Mouse (Mus musculus) thymus, postnatal 10 days (tissue): Measurements from ENCODE around the gene Tmsb15a.
"Not testable (repeated sequence)": the region's sequence is repeated elsewhere in the genome, so short reads cannot be mapped to it uniquely, and the experiment has no call there.

ENCODE experiments used
- DNase-seq, 2 experiments: peaks; one replicate each; pipeline ENCODE4 v3.0.0; 2021; ENCODE audit warnings: low spot score in 2 of 2

Tmsb15a gene

DNA sequence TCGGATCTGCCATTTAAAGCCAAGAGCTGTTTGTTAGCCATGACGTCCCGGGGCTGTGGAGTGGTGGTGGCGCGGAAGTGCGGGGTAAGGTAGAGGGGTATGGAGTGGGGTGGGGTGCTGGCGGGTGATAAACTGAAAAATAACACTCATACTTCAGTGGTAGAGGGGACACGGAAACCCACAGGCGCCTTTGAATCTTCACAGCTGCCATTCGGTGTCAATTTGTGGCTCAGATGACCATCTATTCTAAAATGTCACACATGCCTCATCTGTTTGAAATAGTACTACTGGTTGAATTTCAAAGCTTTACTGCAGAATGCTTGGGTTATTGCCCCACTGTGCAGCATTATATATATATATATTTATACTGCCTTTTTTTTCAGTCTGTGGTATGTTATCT, at the start of gene Tmsb15a:
TSS of gene Tmsb15a (minus strand) at position 101 of the 400 bp plus-strand sequence.
- no peak for DNase-seq

DNA sequence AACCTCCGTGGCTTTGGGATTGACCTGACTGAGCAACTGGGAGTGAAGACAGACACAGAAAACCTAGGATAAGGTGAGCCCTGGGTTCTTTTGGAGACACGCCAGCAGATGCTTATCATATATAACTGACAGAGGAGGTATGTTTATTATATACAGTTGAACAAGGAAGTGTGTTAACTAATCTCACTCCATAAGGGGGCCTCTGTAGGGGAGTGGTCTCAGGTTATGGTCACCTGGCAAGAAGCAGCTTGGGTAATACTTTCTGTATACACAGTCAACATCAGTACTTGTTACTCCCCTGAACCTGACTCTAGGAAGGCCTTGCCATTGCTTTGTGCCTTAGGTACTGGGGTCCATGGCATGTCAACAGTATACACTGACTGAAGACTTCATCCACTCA, 43.5 kb upstream of the Tmsb15a start:
- no peak for DNase-seq

DNA sequence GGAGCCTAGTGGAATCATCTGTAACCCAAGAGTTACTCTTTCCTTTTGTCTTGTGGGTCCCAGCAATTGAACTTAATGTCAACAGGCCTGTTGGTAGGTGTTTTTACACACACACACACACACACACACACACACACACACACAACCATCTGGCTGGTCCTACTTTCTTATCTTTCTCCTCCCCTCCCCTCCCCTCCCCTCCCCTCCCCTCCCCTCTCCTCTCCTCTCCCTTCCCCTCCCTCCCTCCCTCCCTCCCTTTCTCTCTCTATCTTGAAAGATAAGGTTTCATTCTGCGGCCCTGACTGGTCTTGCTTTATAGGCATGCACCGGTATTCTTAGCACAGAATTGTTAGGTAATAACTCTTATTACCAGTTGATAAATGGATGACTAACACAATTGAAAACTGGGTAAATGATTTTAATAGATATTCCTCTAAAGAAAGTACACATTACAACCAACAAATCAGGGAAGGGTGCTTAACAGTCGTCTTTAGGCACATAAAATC, 43.0 kb upstream of the Tmsb15a start:
- no peak for DNase-seq

DNA sequence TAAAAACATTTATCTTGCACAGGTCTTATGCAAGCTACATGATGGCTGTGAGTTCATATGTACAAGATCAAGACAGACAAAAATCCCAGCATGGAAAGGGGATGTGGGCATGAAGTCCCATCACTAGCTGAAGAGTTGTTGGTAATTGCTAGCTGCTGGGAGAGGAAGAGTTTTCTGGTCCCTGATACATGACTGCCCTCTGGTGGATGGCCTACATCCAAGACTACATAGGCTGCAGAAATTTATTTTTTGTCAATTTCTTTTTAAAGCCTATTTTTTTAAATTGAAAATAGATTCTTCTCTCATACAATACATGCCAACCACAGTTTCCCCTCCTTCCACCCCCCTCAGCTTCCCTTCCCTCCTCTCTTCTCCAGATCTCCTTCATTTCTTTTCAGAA, 36.6 kb upstream of the Tmsb15a start:
- peak in 1 of 2 experiments; percentile 3 for DNase-seq

DNA sequence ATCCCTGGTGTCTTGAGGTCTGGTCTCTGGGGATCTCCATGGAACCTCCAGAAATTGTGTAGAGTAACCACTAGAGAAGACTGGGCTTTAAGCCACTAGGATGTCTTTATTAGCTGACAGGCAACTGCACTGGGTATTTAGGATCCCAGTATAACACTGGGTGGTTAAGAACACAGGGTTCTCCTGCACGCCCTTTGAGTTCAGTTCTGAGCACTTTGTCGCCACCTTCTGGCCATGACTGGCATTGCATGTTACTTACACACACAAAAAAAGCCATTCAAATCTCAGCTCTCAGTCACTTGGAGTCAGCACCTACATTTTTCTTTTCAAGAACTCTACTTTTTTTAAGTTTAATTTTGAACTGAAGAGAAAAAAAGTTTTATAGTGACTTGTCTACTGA, 27.8 kb upstream of the Tmsb15a start:
- DNase-seq, result peak; percentile 19 to 55

DNA sequence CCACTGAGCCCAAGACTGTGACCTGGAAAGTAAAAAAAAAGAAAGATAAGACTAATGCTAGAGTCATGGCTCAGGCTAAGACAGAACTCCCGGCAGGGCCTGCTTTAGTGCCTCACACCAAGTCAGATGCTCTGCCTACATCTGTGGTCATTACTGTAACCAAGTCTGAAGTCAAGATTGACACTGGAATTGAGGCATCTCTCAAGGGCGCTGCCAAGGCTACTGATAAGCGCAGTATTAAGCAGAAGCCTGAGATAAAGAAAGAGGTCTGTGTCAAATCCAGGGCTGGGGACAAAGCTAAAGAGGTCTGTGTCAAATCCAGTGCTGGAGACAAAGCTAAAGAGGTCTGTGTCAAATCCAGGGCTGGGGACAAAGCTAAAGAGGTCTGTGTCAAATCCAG, 20.3 kb upstream of the Tmsb15a start:
- not testable (repeated sequence) for DNase-seq

DNA sequence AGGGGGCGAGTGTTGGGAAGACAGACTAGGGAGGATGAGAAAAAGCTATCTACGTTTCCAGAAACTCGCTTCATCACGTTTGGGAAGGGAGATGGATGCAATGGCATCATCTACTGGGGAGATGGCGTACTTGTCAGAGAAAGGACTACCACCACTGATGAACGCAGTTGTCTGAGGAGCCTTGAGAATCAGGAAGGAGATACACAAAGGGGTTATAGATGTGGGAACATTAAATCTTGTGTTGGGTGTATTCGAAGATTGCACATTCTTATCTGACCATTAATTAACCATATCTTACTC, 17.9 kb upstream of the Tmsb15a start:
- DNase-seq, result no peak

DNA sequence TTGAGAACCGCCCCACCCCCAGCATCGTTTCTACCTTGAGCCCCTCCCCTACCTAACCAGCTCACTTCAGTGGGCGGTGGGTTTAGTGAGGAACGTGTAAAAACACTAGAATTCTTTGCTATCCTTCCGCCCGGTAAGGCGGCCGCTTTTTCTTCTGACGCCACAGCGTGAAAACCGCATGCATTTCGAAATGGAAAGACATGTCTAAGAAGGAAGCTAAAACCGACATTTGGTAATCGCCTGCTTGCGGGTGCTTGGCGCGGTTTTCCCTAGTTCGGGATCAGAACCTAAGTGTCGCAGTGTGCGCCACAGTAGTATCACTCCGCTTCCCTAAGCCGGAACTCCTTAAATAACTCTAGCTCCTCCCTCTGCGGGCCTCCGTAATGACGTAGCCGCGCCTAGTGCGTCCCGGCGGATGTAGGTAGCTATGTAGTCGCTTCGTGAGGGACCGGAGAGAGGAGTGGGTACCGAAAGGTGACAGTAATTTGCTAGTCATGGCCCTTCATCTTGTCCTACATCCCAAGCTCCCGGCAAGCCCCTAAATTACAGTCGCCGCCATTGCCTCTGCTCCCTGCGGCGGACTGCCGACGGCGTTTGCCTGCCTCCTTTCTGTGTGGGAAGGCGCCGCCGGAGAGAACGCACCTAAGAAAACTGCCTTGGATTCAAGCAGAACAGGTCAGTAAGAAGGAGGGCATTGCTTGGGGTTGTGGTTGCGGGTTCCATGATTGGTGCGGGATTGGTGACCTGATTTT, 17.4 kb upstream of the Tmsb15a start, which contains the start of the genes Armcx5 and Gprasp1:
TSS of gene Armcx5 (plus strand) at position 430 of the 752 bp plus-strand sequence.
TSS of gene Gprasp1 (plus strand) at position 430 of the 752 bp plus-strand sequence.
- peak; percentile 77 to 82 for DNase-seq

DNA sequence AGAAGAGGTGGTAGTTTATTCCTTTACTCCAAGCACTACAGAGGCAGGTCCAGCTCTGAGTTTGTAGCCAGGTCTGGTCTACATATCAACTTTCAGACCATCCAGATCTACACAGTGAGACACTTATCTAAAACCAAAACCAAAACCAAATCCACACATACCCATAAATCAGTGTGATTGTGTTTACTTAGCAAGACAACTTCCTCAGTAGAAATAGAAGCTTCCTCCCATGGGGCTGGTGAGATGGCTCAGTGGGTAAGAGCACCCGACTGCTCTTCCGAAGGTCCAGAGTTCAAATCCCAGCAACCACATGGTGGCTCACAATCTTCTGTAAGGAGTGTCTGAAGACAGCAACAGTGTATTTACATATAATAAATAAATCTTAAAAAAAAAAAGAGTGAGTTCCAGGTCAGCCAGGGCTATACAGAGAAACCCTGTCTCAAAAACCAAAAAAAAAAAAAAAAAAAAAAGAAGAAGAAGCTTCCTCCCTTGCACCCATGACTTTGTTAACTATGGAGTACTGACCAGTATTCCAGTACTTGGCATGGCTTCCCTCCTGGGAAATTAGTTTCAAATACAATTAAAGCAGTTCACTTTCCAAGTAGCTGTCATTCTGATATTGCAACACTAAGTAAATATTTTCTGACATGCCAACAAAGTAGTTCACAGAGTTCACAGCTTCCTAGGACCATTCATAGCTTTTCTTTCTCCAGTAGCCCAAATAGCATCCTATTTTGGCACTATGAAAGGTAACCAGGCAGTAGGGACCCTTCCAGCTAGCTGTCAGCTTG, 13.9 kb upstream of the Tmsb15a start:
- DNase-seq, result no peak

DNA sequence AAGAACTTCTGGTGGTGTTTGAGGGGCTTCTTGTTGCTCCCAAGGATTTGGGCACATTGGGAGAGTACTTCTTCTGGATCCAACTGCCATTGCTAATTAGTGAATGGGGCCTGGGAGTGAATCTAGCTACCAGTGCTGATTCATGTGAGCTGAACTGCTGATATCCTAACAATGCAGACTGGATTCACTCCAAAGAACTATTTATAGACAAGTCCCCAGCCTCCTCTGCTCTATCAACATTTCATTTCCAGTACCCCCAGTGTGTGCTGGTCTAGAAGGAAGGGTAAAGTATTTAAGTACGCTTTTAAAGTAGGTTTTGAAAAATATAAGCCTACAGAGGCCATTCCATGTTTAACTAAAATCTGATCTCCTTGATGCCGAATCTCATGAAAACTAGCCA, 12.2 kb downstream of the Tmsb15a start:
- no peak for DNase-seq

DNA sequence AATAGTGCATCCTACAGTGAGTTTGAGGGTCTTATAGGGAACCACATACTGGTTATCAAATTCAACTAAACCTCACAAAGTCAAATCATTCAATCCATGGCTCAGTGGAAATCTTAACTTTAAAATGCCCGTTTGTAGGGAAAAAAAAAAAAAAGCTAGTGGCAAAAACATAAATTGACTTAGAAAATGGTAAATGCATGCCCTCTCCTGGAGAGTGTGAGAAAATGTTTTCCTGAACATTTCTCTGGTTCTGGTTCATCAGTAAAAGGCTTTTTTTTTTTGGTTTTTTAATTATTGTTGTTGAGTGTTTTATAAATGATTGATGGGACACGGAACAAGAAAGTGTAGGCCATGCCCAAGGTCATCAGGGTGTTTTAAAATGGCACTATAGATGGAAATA, 20.7 kb downstream of the Tmsb15a start:
- DNase-seq, result no peak

DNA sequence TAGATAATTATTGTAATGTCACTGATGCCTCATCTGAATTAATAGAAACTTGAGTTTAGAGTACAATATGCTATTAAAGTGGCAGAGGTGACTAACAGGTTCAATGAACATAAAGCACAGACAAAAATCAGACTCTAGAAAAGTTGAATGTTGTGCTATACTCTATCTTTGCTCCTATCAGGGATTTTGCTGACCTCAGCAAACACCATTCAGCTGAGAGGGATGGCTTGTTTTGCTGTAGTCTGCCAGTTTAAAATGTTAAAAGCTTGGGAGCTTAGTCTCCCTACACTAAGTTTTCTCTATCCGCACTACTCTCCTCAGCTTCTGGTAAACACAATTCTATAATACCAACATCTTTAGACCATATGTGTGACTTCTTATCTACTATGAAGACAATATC, 21.9 kb downstream of the Tmsb15a start:
- DNase-seq, result no peak

DNA sequence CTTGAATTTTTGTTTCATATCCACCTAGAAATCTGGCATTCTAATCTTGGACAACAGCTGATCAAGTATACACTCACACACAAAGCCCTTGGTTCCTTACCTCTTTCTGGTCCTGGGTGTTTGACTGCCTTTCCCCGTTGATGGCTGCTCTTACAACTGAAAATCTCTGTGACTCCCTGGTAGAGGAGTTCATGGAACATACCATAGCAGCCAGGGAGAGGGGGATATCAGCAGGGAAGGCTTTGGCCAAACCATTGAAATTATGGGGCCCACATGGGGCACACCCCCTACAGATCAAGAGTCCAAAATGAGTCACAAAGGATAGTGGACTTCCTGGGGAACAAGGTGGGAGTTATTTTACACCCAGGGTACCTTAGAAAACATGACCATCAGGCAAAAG, 31.4 kb downstream of the Tmsb15a start, which contains the start of gene Tcp11x2:
TSS of gene Tcp11x2 (minus strand) at position 158 of the 400 bp plus-strand sequence.
- no peak for DNase-seq

DNA sequence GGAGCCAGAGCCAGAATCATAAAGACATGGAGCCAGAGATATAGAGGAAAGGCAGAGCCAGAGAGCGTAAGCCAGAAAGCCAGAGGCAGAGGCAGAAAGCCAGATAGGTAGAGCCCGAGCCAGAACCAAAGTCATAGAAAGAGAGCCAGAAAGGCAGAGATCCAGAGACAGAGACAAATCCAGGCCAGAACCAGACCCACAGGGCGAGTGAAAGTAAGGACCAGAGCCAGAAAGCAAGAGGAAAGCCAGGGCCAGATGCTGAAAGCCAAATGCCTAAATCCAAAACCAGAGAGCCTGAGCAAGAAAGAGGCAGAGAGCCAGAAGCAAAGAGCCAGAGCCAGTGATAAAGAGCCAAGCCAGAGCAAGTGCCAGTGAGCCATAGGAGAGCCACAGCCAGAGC, 37.3 kb downstream of the Tmsb15a start:
- DNase-seq, result no peak

DNA sequence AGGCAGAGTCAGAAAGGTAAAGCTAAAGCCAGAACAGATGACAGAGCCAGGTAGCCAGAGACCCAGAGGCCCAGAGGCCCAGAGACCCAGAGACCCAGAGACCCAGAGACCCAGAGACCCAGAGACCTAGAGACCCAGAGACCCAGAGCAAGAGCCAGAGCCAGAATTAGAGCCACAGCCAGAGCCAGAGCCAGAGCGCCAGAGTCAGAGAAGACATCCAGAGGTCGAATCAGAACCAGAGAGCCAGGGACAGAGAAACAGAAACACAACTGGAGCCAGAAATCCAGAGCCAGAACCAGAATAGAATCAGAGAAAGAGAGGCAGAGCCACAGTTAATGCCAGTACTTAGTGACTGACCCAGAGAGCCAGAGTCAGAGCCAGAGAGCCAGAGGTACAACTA, 43.2 kb downstream of the Tmsb15a start:
- no peak for DNase-seq
